Mouse (Mus musculus): ENCODE data around the gene Fbxo39. TPM values are rescaled to one million over a fixed set of nuclear protein-coding genes. Genes with fewer than 3 reads are reported as not detected.
"Not testable (repeated sequence)": the region's sequence is repeated elsewhere in the genome, so short reads cannot be mapped to it uniquely, and the experiment has no call there.

The Fbxo39 gene
- total RNA-seq, 1 experiment from 2014 or later = not detected

GRCm38 (mm10) chr11:72308982-72309381, 5.3 kb upstream of the Fbxo39 start:
- ATAC-seq (replicated peaks; ENCODE audit: low read depth, poor library complexity, severe bottlenecking) = peak; percentile 32; the same call in 1 of the 2 replicates

GRCm38 (mm10) chr11:72310491-72310890, 3.8 kb upstream of the Fbxo39 start:
- no peak for ATAC-seq (replicated peaks; ENCODE audit: low read depth, poor library complexity, severe bottlenecking)

- ATAC-seq (replicated peaks; ENCODE audit: low read depth, poor library complexity, severe bottlenecking) = no peak
Measured at GRCm38 (mm10) chr11:72311355-72312001, 2.8 kb upstream of the Fbxo39 start.

- no peak for ATAC-seq (replicated peaks; ENCODE audit: low read depth, poor library complexity, severe bottlenecking)
Measured at GRCm38 (mm10) chr11:72318026-72318425, 3.8 kb downstream of the Fbxo39 start.

- ATAC-seq (replicated peaks; ENCODE audit: low read depth, poor library complexity, severe bottlenecking) = no peak
Measured at GRCm38 (mm10) chr11:72324431-72324830, 10.2 kb downstream of the Fbxo39 start.

- ATAC-seq (replicated peaks; ENCODE audit: low read depth, poor library complexity, severe bottlenecking) = peak; percentile 52; the same call in 1 of the 2 replicates
Measured at GRCm38 (mm10) chr11:72325701-72326100, 11.5 kb downstream of the Fbxo39 start.

GRCm38 (mm10) chr11:72332951-72333667, 18.9 kb downstream of the Fbxo39 start:
- no peak for ATAC-seq (replicated peaks; ENCODE audit: low read depth, poor library complexity, severe bottlenecking)

- no peak for ATAC-seq (replicated peaks; ENCODE audit: low read depth, poor library complexity, severe bottlenecking)
Measured at GRCm38 (mm10) chr11:72334653-72335052, 20.4 kb downstream of the Fbxo39 start.

- no peak for ATAC-seq (replicated peaks; ENCODE audit: low read depth, poor library complexity, severe bottlenecking)
Measured at GRCm38 (mm10) chr11:72336726-72337125, 22.5 kb downstream of the Fbxo39 start.

GRCm38 (mm10) chr11:72338437-72338871, 24.2 kb downstream of the Fbxo39 start:
- no peak for ATAC-seq (replicated peaks; ENCODE audit: low read depth, poor library complexity, severe bottlenecking)

GRCm38 (mm10) chr11:72339716-72340115, 25.5 kb downstream of the Fbxo39 start:
- no peak for ATAC-seq (replicated peaks; ENCODE audit: low read depth, poor library complexity, severe bottlenecking)

- ATAC-seq (replicated peaks; ENCODE audit: low read depth, poor library complexity, severe bottlenecking) = peak; percentile 89
Measured at GRCm38 (mm10) chr11:72342549-72343237, 28.4 kb downstream of the Fbxo39 start.

GRCm38 (mm10) chr11:72343238-72343625, 29.0 kb downstream of the Fbxo39 start:
- ATAC-seq (replicated peaks; ENCODE audit: low read depth, poor library complexity, severe bottlenecking) = not testable (repeated sequence)

GRCm38 (mm10) chr11:72343904-72344303, 29.7 kb downstream of the Fbxo39 start:
- peak; percentile 50; the same call in 1 of the 2 replicates for ATAC-seq (replicated peaks; ENCODE audit: low read depth, poor library complexity, severe bottlenecking)

GRCm38 (mm10) chr11:72344486-72344885, 30.2 kb downstream of the Fbxo39 start:
- no peak for ATAC-seq (replicated peaks; ENCODE audit: low read depth, poor library complexity, severe bottlenecking)

- no peak for ATAC-seq (replicated peaks; ENCODE audit: low read depth, poor library complexity, severe bottlenecking)
Measured at GRCm38 (mm10) chr11:72348563-72348962, 34.3 kb downstream of the Fbxo39 start.

GRCm38 (mm10) chr11:72349016-72349415, 34.8 kb downstream of the Fbxo39 start:
- ATAC-seq (replicated peaks; ENCODE audit: low read depth, poor library complexity, severe bottlenecking) = no peak

GRCm38 (mm10) chr11:72349652-72350051, 35.4 kb downstream of the Fbxo39 start:
- no peak for ATAC-seq (replicated peaks; ENCODE audit: low read depth, poor library complexity, severe bottlenecking)

GRCm38 (mm10) chr11:72352272-72352671, 38.0 kb downstream of the Fbxo39 start:
- no peak for ATAC-seq (replicated peaks; ENCODE audit: low read depth, poor library complexity, severe bottlenecking)

GRCm38 (mm10) chr11:72353186-72353585, 38.9 kb downstream of the Fbxo39 start:
- no peak for ATAC-seq (replicated peaks; ENCODE audit: low read depth, poor library complexity, severe bottlenecking)

Measured in common myeloid progenitor, adult 5-6 weeks (primary cell).